In genomic region chr2:90639747-90640699, GRCm38 (mm10) we compare ENCODE assay signal across 8 mouse cellular contexts. TPM values are rescaled to one million over a fixed set of nuclear protein-coding genes. Genes with fewer than 3 reads are reported as not detected.
DNase-seq lines count a peak whose midpoint lies in the region; ATAC-seq lines count a peak whose summit lies in the region.

No protein-coding gene starts in this region.

- H3K9ac ChIP-seq in heart, embryonic 11.5 days (ENCODE audit: low read depth, low read length), result no peak overlapping the region
- no peak overlapping the region for H3K9ac ChIP-seq in kidney, embryonic 16.5 days (replicated peaks; ENCODE audit: low read length)
- no peak overlapping the region for H3K9ac ChIP-seq in hindbrain, embryonic 11.5 days (ENCODE audit: low read depth, low read length)

- H3K9me3 ChIP-seq in heart, embryonic 11.5 days (replicated peaks; ENCODE audit: control insufficient read depth, low read length), result no peaks in the 10 kb centered on the region
- H3K9me3 ChIP-seq in kidney, embryonic 16.5 days (ENCODE audit: low read length), result no peaks in the 10 kb centered on the region
- no peaks in the 10 kb centered on the region for H3K9me3 ChIP-seq in hindbrain, embryonic 11.5 days (ENCODE audit: control insufficient read depth, low read length)

- DNase-seq in heart, postnatal 25 days (ENCODE audit: low spot score), result no peak
- peak; percentile 18 for DNase-seq in 3134 (ENCODE audit: extremely low read depth, insufficient read length, low spot score)
- DNase-seq in adrenal gland, postnatal 36 days, result peak; percentile 14 to 25
- no peak for DNase-seq in right cerebral cortex, adult 2 months (ENCODE audit: low spot score in 2 of 2)
- DNase-seq in hindbrain, embryonic 11.5 days (ENCODE audit: low spot score), result no peak

- no peak overlapping the region for H3K4me3 ChIP-seq in heart, embryonic 11.5 days (ENCODE audit: low read depth, low read length)
- no peak overlapping the region for H3K4me3 ChIP-seq in kidney, embryonic 16.5 days (ENCODE audit: low read length)
- H3K4me3 ChIP-seq in hindbrain, embryonic 11.5 days (ENCODE audit: low read depth, low read length), result no peak overlapping the region

- intact Hi-C loops in heart, postnatal 25 days (cut with DNase I), result no loop called here

- WGBS in heart, embryonic 11.5 days (ENCODE audit: insufficient replicate concordance), result 46% methylated on average over 5 of the region's 5 CpGs
- WGBS in kidney, embryonic 16.5 days, result 62% methylated on average over 5 of the region's 5 CpGs
- 82% methylated on average over 5 of the region's 5 CpGs for WGBS in hindbrain, embryonic 11.5 days

- H3K27me3 ChIP-seq in heart, embryonic 11.5 days (ENCODE audit: control insufficient read depth, insufficient read depth, low read length), result no peaks in the 10 kb centered on the region
- no peaks in the 10 kb centered on the region for H3K27me3 ChIP-seq in kidney, embryonic 16.5 days (ENCODE audit: insufficient read depth, low read length)
- H3K27me3 ChIP-seq in hindbrain, embryonic 11.5 days (ENCODE audit: control insufficient read depth, insufficient read depth, low read length), result no peaks in the 10 kb centered on the region

- H3K36me3 ChIP-seq in heart, embryonic 11.5 days (ENCODE audit: control insufficient read depth, insufficient read depth, low read length), result no peaks in the 10 kb centered on the region
- no peaks in the 10 kb centered on the region for H3K36me3 ChIP-seq in kidney, embryonic 16.5 days (ENCODE audit: insufficient read depth, low read length)
- H3K36me3 ChIP-seq in hindbrain, embryonic 11.5 days (ENCODE audit: control insufficient read depth, insufficient read depth, low read length), result no peaks in the 10 kb centered on the region

- peak; percentile 46; the same call in 1 of the 2 replicates for ATAC-seq in heart, embryonic 11.5 days (replicated peaks; ENCODE audit: insufficient number of reproducible peaks, low FRiP score, low TSS enrichment)
- peak; percentile 91 for ATAC-seq in kidney, embryonic 16.5 days (ENCODE audit: low FRiP score, low TSS enrichment)
- no peak for ATAC-seq in inflammation-experienced regulatory T-cells, adult 6 months
- no peak for ATAC-seq in hindbrain, embryonic 11.5 days (ENCODE audit: low FRiP score)

- H3K4me1 ChIP-seq in heart, embryonic 11.5 days (ENCODE audit: control insufficient read depth, insufficient read depth, low read length), result peaks cover 21% of the 10 kb centered on the region; the same call in 1 of the 2 replicates
- peaks cover 7% of the 10 kb centered on the region; the same call in 1 of the 2 replicates for H3K4me1 ChIP-seq in kidney, embryonic 16.5 days (ENCODE audit: insufficient read depth, low read length)
- H3K4me1 ChIP-seq in hindbrain, embryonic 11.5 days (replicated peaks; ENCODE audit: control insufficient read depth, insufficient read depth, low read length), result no peaks in the 10 kb centered on the region

- peak overlapping the region; percentile 7; the same call in 1 of the 2 replicates for H3K27ac ChIP-seq in heart, embryonic 11.5 days (ENCODE audit: low read depth, low read length)
- H3K27ac ChIP-seq in kidney, embryonic 16.5 days (ENCODE audit: low read length), result peak overlapping the region; percentile 47
- H3K27ac ChIP-seq in hindbrain, embryonic 11.5 days (ENCODE audit: low read depth, low read length), result no peak overlapping the region

- no peak overlapping the region for H3K4me2 ChIP-seq in heart, embryonic 11.5 days
- no peak overlapping the region for H3K4me2 ChIP-seq in kidney, embryonic 16.5 days (replicated peaks; ENCODE audit: low read depth, low read length)
- no peak overlapping the region for H3K4me2 ChIP-seq in hindbrain, embryonic 11.5 days (replicated peaks; ENCODE audit: low read depth, low read length)

RNA-seq across cellular contexts. Expression of gene Nup160, which starts 37.0 kb away (rescaled TPM):
- 35.6 and 36.4 TPM in 2 replicates for polyA plus RNA-seq in heart, embryonic 11.5 days (2014; fragmentation: Nextera tagmentation; extraction: Ambion mirVana)
- total RNA-seq in heart, postnatal 25 days (2021), result 10 to 100 TPM in 1 of 2 experiments, 1 to 10 TPM in 1; 9.8 to 12.5 TPM
- 10 to 100 TPM; 29.7 to 32.0 TPM for total RNA-seq in adrenal gland, postnatal 36 days (2021)
- polyA plus RNA-seq in kidney, embryonic 16.5 days (2015; fragmentation: Nextera tagmentation; extraction: Ambion mirVana), result 45.6 and 49.6 TPM in 2 replicates
- 10 to 100 TPM; 26.4 to 31.6 (median 30.5) TPM for polyA plus RNA-seq in inflammation-experienced regulatory T-cells, adult 6 months (2017; shearing (Covaris generic))
- 55.2 and 55.4 TPM in 2 replicates for polyA plus RNA-seq in hindbrain, embryonic 11.5 days (2014; fragmentation: Nextera tagmentation; extraction: Ambion mirVana)

RNA-seq across cellular contexts. Expression of gene Ptprj, which starts 59.6 kb away (rescaled TPM):
- 1.6 and 1.7 TPM in 2 replicates for polyA plus RNA-seq in heart, embryonic 11.5 days (2014; fragmentation: Nextera tagmentation; extraction: Ambion mirVana)
- 1 to 10 TPM; 7.2 to 7.6 TPM for total RNA-seq in heart, postnatal 25 days (2021)
- 10 to 100 TPM; 16.4 to 22.0 TPM for total RNA-seq in adrenal gland, postnatal 36 days (2021)
- polyA plus RNA-seq in kidney, embryonic 16.5 days (2015; fragmentation: Nextera tagmentation; extraction: Ambion mirVana), result 7.0 and 7.4 TPM in 2 replicates
- polyA plus RNA-seq in inflammation-experienced regulatory T-cells, adult 6 months (2017; shearing (Covaris generic)), result 1 to 10 TPM; 4.2 to 5.4 (median 4.8) TPM
- 2.4 and 2.9 TPM in 2 replicates for polyA plus RNA-seq in hindbrain, embryonic 11.5 days (2014; fragmentation: Nextera tagmentation; extraction: Ambion mirVana)

Comparison
In these comparisons a context has a peak if more than half of its experiments do, and no peak if none do; other contexts are left out.
1. ATAC-seq: peak in heart, embryonic 11.5 days (single experiment) and kidney, embryonic 16.5 days (single experiment); none in inflammation-experienced regulatory T-cells, adult 6 months (single experiment) and hindbrain, embryonic 11.5 days (single experiment).
2. DNase-seq: peak in 3134 (single experiment) and adrenal gland, postnatal 36 days (2 of 2); none in heart, postnatal 25 days (single experiment), right cerebral cortex, adult 2 months (0 of 2) and hindbrain, embryonic 11.5 days (single experiment).